Mouse (Mus musculus) CD4-positive, CD25-positive, alpha-beta regulatory T cell, adult 4 months (primary cell): ENCODE results near the gene Dcaf17. TPM values are rescaled to one million over a fixed set of nuclear protein-coding genes. Genes with fewer than 3 reads are reported as not detected.
A peak's percentile ranks its signal among the peaks of the same experiment; 100 is the strongest.

Experiments used
- ATAC-seq: one replicate; pipeline ENCODE4 v1.8.0; 2017
- polyA plus RNA-seq, 2 experiments: library from polyadenylated mRNA; unstranded; fragments of 100-300 nt; shearing (Covaris generic); gene quantifications; one replicate each; pipeline ENCODE4 v1.2.1; 2017

Dcaf17 gene
- polyA plus RNA-seq = 10 to 100 TPM; 25.2 to 27.4 TPM

DNA sequence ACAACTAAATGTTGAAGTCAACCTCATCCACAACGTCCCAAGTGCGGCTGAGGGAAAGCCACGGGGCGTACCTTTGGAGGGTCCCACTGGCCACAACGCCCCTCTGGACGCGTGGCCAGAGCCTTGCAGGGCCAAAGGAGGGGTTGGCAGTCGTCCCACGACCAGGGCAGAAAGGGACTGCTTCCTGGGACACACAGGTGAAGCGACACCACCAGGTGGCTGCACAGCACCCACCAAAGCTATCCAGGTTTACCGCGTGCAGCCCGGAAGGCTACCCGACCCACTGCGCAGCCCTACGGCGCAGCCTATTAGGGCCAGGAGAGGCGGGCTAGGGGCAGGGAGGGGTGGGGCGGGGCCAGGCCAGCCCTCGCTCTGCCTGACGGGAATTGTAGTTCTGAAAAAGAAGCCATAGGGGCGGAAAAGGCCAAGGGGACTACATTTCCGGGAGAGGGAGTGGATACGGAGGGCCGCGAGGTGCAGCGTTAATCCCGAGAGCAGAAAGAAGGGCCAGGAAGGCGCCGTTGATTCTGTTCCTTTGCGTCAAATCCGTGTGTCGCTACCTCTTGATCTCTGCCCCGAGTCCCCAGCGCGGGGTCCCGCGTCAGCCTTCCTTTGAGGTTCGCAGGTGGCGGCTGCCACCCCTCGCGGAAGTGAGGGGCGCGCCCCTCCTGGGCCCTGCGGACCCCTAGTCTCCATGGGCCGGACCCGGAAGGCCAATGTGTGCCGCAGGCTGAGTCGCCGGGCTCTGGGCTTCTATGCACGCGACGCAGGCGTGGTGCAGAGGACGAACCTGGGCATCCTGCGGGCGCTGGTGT is at the start of gene Dcaf17, which contains the start of gene Mettl8:
Gene Dcaf17 (plus strand): TSS at position 29 of the 815 bp plus-strand sequence.
Gene Mettl8 (minus strand): TSS at position 284 of the 815 bp plus-strand sequence.
- ATAC-seq = peak; percentile 92

GRCm38 (mm10) chr2:71011816-71012215 is 43.3 kb upstream of the Dcaf17 start:
- ATAC-seq = no peak

DNA sequence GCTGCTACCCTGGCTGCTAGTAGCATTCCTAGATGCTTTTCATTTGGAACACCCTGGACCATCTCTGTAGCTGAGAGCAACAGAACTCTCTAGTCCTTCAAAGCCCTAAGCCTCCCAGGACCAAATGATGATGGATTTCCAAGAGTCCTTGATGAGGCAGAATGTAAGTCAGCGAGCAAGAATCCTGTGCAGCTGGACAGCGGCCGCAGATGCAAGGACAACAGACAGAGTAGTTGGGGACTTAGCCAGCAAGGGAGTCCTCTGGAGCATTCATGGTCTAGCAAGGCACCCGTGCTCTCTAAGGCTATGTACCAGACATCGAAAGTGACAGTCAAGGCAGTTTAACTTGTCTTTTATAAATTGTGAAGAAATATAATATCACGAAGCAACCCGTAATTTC is 41.6 kb upstream of the Dcaf17 start:
- no peak for ATAC-seq

DNA sequence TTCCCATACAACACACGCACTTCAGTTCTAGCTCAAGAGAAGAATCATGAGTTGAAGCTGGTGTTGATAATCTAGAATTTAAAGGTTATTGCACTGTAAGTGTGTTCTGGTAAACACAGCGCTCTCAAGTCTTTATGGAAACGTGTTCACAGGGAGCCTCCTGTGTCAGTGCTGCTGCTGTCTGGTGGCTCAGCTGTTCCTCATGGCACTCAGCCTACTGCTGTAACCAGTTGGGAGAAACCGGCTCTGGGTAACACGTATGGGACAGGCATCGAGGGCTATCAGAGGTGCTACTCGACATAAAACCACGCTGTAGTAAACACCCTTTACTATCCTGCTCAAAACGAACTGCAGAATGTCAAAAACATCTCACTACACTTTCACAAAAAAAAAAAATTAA is 35.9 kb upstream of the Dcaf17 start:
- no peak for ATAC-seq

DNA sequence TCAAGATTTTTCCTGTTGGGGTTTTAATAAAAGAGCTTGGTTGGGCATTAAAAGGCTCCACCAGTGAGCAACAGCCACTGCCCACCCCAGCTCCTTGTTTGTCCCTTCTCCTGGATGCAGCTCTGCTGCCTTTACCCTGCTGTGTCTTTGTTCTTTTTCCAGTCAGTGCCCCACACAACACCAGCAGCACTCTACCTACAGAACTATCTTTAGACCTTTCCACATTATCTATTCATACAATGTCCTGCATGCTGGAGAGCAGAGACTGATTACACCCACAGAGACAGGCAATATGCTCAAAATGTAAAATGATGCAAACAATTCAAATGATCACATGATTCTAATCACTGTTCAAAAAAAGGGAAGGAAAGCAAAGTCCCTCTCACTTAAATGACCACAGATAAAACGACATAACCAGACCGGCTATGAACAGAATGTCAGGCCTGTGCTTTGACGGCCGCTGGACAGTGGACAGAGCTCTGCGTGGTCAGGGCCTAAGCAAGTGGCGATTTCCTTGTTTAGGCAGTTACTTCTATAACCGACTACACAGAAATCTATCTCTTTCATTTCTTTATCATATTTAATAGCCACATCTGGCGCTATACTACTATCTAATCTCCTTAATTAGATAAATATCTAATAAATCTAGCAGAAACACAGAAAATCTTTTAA is 35.3 kb upstream of the Dcaf17 start:
- ATAC-seq = no peak

DNA sequence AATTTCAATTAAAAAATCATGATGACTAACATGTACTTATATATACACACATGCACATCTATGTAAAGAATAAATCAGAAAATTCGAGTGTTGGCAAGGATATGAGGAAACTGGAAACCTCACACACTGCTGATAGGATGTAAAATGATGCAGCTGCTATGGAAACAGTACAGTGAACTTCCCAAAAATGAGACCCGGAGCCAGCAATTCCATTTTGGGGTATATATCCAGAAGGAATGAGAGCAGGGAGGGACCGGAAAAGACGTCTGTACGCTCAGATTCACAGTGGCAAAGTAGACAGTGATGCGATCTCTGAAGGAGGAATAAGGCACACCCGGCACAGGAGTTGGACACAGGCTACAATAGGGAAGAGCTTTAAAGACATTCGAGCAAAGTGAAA is 34.5 kb upstream of the Dcaf17 start:
- ATAC-seq = no peak

GRCm38 (mm10) chr2:71022991-71023390 is 32.1 kb upstream of the Dcaf17 start:
- ATAC-seq = no peak

DNA sequence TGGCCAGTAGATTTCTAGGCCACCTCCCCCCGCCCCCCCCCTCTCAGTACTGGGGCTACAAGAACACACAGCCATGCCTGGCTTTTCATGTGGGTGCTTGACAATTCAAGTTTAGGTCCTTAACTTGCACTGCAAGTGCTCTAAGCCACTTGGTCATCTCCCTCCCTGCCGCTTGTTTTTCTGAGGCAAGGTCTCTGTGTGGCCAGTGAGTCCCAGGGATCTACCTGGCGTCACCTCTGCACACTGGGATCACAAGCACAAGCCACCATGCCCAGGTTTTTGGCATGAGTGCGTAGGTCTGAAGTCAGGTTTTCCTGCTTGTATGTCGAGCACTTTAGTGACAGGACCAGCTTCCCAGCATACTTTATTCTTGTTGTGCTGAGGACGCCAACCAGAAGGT is 31.1 kb upstream of the Dcaf17 start:
- no peak for ATAC-seq

DNA sequence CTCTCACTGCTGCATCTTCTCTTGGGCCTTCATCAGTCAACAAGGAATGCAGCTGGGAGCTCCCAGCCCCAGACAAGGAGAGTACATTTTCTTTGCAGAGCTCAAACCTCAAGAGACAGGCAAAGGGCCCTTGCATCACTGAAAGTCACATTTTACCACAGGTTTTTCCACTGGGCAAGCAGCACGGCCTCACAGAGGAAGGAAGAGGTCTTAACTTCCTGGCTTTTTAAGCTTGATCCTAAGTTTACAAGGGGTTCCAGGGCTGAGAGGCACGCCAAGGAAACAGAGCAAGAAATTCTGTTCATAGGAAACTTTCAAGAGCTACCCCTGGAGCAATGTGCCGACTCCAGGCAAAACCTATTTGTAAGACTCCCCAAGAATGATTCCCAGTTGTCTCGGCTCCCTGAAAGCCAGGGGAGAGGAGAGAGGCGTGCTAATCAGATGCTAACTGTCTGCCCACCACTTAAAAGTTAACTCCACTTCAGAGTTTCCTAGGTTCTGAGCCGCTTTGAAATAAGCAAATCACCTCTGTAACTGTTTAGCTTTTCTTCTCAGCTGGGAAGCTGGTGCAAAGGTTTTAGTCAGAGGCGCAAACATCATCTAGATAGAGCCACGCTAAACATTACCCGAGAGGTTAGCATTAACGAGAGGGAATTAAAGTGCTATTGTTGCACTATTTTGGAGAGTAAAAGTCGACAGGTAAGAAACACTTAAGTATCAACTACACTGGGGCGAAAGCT is 29.4 kb upstream of the Dcaf17 start:
- no peak for ATAC-seq

- no peak for ATAC-seq
Observed at GRCm38 (mm10) chr2:71026787-71027186, 28.3 kb upstream of the Dcaf17 start.

GRCm38 (mm10) chr2:71027631-71028030 is 27.5 kb upstream of the Dcaf17 start:
- ATAC-seq = no peak

- no peak for ATAC-seq
Observed at GRCm38 (mm10) chr2:71030663-71031062, 24.5 kb upstream of the Dcaf17 start.

DNA sequence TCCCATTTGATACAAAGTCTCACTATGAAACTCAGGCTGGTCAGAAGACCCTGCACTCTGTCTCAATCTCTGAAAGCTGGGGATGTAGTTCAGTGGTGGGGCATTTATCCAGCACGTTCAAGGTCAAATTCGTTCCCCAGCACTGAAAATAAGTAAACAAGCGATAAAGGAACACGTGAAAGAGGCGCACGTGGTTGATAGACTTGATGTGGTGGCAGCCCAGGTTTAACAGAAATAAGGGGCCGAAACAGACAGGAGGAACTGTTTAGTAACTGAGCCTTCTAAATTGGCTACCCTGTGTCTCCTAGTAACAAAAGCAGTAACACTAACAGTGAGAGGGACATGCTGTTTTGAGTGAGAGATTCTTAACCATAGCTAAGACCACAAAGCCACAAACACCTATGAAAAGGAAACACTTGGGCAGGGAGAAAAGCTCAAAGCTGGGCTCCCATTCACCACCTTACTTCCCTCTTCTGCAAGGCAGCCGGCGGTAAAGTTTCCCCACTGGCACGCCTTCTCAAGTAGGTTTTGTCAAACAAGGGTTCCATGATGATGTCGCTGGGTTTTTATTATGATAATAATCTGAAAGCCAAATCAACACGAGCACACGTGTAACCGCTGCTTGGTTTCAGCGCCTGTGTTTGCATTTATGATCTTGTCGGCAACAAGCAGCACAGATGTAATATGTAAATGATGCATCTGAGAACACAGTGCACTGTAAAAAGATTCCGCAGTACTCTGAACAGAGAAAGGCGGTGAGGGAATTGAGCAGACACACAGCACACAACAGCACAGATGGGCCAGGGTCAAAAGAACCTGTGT is 22.9 kb upstream of the Dcaf17 start:
- peak; percentile 82 for ATAC-seq

- ATAC-seq = no peak
Observed at GRCm38 (mm10) chr2:71033014-71033413, 22.1 kb upstream of the Dcaf17 start.

GRCm38 (mm10) chr2:71033987-71034386 is 21.1 kb upstream of the Dcaf17 start:
- ATAC-seq = no peak

DNA sequence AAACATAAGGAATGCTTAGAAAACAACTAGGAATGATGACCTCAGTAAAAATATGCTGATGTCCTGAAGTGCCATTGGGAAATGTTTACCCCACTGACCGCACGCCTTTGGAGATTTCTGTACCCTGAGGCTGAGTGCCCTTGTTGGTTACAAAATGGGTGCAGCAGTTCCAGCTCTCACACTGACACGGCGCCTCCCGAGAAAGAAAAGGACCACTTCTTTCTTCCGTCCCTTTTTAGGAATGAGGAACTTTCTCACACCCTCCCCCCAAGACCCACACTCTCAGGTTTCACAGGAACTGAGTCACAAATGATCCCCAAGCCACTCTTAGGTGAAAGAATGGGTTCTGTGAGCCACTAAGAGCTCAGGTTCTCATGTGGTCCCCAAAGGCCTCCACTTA is 17.7 kb upstream of the Dcaf17 start:
- no peak for ATAC-seq

GRCm38 (mm10) chr2:71039522-71040121 is 15.5 kb upstream of the Dcaf17 start:
- no peak for ATAC-seq

DNA sequence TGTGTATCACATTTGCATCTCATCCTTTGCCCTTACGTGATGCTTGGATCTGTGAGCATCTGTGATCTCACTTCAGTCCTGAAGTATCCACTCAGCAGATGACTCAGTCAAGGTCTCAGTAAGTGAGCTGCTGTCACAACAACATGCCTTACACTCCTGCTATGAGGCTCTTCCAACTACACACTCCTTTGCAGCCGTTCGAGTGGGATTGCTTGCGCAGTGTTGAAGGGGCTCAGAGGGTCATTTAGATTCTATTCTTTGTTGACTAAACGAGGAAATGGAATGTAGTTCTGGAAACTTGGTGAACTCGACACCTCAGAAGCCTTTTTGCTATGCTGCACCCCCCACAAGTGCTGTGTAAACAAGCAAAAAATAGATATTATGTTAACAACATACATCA is 9.0 kb upstream of the Dcaf17 start:
- ATAC-seq = no peak

DNA sequence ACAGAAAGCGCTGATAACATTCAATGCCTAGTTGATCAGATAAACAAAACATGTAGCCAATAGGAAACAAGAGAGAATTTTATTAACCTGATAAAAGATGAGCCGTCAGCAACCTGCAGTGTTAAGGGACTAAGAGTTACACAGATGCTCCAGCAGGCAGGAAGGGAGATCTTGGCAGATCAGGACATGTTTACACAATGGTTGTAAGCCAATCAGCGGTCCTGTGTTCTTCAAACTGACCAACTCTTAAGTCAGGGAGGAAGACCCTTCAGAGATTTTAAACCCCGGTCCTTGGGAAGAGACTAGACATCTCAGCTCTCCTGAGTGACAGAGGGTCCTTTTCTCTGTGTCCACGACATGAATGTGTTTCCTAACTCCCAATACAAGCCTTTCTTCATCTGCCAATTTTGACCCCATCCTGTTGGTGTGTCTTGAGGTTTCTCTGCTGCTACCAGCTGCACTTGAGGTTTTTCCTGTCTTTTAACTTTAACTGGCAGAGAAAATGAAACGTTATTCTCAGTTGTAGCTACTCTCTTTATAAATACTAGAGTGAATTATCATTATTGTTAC is 8.3 kb upstream of the Dcaf17 start:
- peak; percentile 44 for ATAC-seq

- no peak for ATAC-seq
Observed at GRCm38 (mm10) chr2:71048896-71049295, 6.2 kb upstream of the Dcaf17 start.

DNA sequence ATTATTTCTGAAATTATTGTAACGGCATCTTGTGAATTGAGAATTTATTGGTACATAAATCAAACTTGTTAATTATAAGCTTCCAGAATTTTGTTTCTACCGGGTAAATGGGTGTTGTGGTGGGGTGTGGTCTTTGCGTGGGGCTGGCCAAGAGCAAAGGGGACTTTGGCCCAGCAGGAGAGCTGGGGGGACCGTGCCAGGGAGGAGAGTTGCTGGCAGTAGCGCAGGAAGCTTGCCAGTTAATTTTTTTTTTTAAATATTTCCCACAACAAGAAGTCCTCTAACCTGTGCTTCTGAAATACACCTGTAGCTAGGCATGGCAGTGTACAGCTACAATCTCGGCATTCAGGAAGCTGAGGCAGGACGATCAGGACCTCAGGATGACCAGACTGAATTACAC is 4.6 kb upstream of the Dcaf17 start:
- no peak for ATAC-seq

GRCm38 (mm10) chr2:71054716-71055115 is 412 bp upstream of the Dcaf17 start:
- ATAC-seq = no peak
